Mouse (Mus musculus) brain, adult 2 months (tissue): Measurements from ENCODE around the gene Gm906.
"Not testable (repeated sequence)": the region's sequence is repeated elsewhere in the genome, so short reads cannot be mapped to it uniquely, and the experiment has no call there.

ENCODE experiments used
- DNase-seq: peaks from one replicate; pipeline ENCODE4 v3.0.0; 2011; ENCODE audit warnings: low read depth, low spot score

Gene Gm906

DNA sequence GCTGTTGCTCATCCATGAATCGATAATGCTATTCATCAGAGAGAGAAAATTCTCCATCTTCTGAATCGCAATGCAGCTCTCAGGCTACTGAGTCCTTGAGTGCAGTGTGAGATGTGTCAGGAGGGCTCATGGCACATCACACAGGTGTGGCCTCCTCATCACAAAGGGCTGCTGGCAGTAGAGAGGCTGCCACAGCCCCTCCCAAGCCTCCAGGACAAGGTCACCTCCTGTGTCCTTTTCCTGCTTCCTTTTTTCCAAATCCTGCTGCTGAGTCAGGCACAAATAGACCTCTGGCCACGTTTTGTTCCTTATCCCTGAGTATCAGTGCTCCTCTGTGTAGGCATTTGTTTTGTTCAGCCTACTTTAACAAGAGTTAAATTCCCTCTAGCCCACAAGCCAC is at the start of gene Gm906:
TSS of gene Gm906 (minus strand) at position 101 of the 400 bp plus-strand sequence.
- not testable (repeated sequence) for DNase-seq

DNA sequence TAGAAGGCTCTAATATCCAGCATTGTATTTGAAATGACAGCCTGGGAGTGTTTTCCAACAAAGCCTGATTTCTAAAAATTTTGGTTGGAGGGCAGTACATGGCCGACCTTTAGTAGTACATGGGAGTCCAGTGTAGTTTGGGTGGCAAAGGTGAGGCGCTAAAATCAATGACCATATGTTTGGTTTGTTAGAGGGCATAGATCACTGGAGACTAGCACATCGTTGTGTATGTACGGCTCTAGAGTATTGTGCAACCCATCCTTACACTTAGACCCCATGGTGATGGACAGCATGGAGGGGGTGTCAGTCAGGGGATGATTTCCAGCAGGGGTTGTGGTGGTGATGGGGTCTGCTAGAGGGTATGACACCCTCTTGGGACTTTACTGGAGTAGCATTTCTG is 33.2 kb upstream of the Gm906 start:
- not testable (repeated sequence) for DNase-seq

DNA sequence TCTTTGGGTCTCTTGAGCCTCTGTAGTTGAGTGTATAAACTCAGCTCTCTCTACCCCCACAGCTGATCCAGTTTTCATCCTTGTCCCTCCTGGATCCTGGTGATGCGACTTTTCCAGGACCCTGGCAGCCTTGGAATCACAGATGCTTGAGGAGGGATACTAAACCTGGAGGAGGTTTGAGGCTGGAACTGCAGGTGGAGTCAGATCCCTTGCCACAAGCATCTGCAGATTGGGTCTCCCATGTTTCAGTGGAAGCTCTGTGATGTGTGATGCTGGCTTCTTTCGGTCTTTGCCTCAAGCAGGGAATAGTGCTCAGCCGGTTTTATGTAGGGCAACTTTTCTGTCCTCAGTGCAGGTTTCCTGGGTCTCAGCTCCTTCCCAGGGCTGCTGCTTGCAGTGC is 13.6 kb downstream of the Gm906 start:
- no peak for DNase-seq

DNA sequence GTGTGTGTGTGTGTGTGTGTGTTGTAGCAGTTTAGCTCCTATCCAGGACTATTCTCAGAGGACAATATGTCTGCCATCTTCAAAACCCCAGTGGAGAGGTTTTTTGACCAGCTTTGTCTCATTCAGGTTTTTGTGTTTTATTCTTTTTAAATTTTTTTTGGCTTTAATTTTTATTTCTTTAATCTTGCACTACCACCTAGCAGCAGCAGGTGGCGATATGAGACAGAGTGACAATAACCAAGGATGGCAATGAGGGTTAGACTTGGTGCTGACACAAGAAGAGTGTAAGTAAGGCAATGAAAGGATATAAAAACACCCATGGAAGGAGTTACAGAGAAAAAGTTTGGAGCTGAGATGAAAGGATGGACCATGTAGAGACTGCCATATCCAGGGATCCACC is 38.3 kb downstream of the Gm906 start:
- peak; percentile 34 for DNase-seq

DNA sequence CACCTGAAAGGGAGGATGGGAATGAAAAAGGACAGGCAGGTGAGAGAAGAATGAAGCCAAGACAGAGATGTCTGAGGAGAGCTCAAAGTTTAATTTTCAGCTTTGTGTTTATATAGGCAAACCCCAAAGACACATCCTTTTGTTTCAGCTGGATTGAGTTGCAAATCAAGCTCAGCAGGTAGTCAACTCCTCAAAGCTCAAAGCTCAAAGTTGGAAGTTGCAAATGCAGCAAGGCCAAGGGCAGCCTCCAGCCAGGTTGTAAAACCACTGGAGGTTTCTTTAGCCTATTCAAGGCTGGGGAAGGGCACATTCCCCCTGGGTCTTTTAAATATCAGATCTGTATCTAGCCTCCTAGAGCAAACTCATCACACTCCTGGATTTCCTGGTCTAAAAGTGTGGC is 39.9 kb downstream of the Gm906 start:
- not testable (repeated sequence) for DNase-seq

DNA sequence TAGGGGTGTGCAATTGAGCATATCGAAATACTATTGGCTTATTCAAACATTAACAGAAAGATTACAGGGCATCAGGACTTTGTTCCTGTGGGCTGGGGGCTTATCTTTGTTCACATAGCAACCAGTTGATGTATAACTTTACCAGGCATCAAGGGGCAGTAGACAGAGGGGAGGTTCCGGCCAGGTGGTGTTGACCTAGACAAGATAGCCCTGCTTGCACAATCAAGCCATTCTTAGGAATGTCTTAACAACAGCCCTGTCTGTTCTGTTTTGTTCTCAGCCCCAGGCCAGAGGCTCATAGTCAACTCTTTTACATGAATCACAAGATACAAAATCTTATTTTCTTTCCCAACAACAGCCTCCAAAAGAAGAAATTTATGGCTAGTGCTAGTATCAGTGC is 40.5 kb downstream of the Gm906 start:
- not testable (repeated sequence) for DNase-seq

DNA sequence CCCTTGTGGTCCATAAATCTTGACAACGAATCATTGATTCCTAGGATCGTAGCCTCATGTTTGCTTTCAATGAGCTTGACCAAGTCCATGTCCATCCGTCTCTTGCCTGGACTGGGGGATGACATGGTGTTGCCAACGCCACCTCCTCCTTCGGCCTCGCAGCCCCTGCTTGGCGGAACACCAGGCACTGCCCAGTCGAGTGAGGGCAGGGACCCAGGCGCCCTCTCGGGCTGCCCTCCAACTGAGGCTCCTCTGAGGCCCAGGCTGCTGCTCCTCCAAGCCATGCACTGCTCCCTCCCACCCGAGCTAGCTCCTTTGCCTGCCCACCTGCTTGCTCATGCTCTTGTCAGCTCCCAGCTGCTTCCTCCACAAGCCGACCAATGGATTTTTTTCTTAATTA is 42.1 kb downstream of the Gm906 start:
- DNase-seq = no peak

DNA sequence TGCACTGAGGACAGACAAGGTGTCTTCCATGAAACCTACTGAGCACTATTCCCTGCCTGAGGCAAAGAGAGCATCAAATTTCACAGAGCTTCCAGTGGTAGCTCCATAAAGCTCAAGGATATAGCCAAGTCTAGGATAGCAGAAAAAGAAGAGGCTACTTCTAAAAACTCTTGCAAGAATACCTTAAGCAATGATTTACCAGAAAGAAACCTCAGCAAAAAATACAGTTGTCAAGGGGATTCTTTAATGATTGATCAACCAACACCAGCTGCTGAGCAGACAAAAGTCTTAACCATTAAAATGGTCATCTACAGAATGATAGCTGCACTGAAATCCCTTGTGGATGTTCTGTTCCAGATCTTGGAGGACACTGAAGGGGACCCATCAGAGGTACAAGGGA is 53.3 kb downstream of the Gm906 start:
- DNase-seq = not testable (repeated sequence)
